34 mouse cellular contexts compared by ENCODE assay signal in genomic region chr13:81706311-81706710, GRCm38 (mm10).
"Had no signal": no experiment of that assay in that cellular context is flagged by ENCODE, and none has a peak within 500 bp of the region (broad histone marks: within the 10 kb centered on the region; RNA-seq: fewer than 3 reads in every experiment).

No protein-coding gene starts in this region.

- DNase-seq: heart, postnatal 10 days; heart, postnatal 14 days; heart, postnatal 36 days; heart, postnatal 4 days; kidney, adult 11 months; kidney, adult 18-20 months; kidney, adult 2 months; kidney, adult 8-10 months; kidney, adult 9 months; kidney, postnatal 10 days; kidney, postnatal 14 days; kidney, postnatal 25 days; kidney, postnatal 36 days; kidney, postnatal 4 days; layer of hippocampus, adult 9-11 months; layer of hippocampus, postnatal 36 days had no signal

- H3K9me3 ChIP-seq: heart, embryonic 10.5 days; heart, embryonic 12.5 days; heart, embryonic 13.5 days; heart, embryonic 15.5 days; hindbrain, embryonic 10.5 days; hindbrain, embryonic 12.5 days; hindbrain, embryonic 13.5 days; hindbrain, embryonic 15.5 days; intestine, embryonic 15.5 days; kidney, embryonic 15.5 days had no signal

- ATAC-seq: hindbrain, embryonic 16.5 days; hindbrain, postnatal 0 days; inflammation-experienced regulatory T-cells, adult 6 months; intestine, embryonic 15.5 days; intestine, embryonic 16.5 days; intestine, postnatal 0 days had no signal

- H3K9ac ChIP-seq: heart, embryonic 12.5 days; heart, embryonic 13.5 days; heart, embryonic 15.5 days; hindbrain, embryonic 12.5 days; hindbrain, embryonic 13.5 days; hindbrain, embryonic 15.5 days; intestine, embryonic 15.5 days; kidney, embryonic 15.5 days had no signal

- H3K4me3 ChIP-seq: heart, embryonic 10.5 days; heart, embryonic 12.5 days; heart, embryonic 13.5 days; heart, embryonic 15.5 days; hindbrain, embryonic 10.5 days; hindbrain, embryonic 12.5 days; hindbrain, embryonic 13.5 days; hindbrain, embryonic 15.5 days; intestine, embryonic 15.5 days; kidney, embryonic 15.5 days; left cerebral cortex, adult 2 months had no signal

- H3K36me3 ChIP-seq: heart, embryonic 12.5 days; heart, embryonic 13.5 days; heart, embryonic 15.5 days; hindbrain, embryonic 12.5 days; hindbrain, embryonic 13.5 days; hindbrain, embryonic 15.5 days; intestine, embryonic 15.5 days; kidney, embryonic 15.5 days had no signal

- H3K27ac ChIP-seq: heart, embryonic 10.5 days; heart, embryonic 13.5 days; heart, embryonic 15.5 days; hindbrain, embryonic 10.5 days; hindbrain, embryonic 12.5 days; hindbrain, embryonic 13.5 days; hindbrain, embryonic 15.5 days; hindbrain, postnatal 0 days; intestine, embryonic 15.5 days; kidney, embryonic 15.5 days; kidney, postnatal 0 days; left cerebral cortex, adult 2 months had no signal

- H3K4me2 ChIP-seq: heart, embryonic 11.5 days; heart, embryonic 12.5 days; heart, embryonic 13.5 days; heart, embryonic 15.5 days; hindbrain, embryonic 12.5 days; hindbrain, embryonic 13.5 days; hindbrain, embryonic 15.5 days; intestine, embryonic 15.5 days; kidney, embryonic 15.5 days had no signal

- H3K4me1 ChIP-seq: intestine, embryonic 15.5 days had no signal

- H3K27me3 ChIP-seq: heart, embryonic 12.5 days; heart, embryonic 13.5 days; heart, embryonic 15.5 days; hindbrain, embryonic 12.5 days; hindbrain, embryonic 13.5 days; hindbrain, embryonic 15.5 days; intestine, embryonic 15.5 days; kidney, embryonic 15.5 days had no signal
